Mouse (Mus musculus): ENCODE data around the gene Cyp2f2.

- no peak for TF ChIP-seq CTCF (IDR thresholded peaks at IDR 0.05; ENCODE audit: low read depth, low read length)
- no peak for TF ChIP-seq POLR2A (IDR thresholded peaks at IDR 0.05; ENCODE audit: extremely low read depth, insufficient read depth, low read length)
These were observed 4.7 kb downstream of the Cyp2f2 start for GRCm38 (mm10) chr7:27124305-27124832.
